Mouse (Mus musculus) cerebellum, adult 2 months (tissue): ENCODE data around the gene Cst11. TPM values are rescaled to one million over a fixed set of nuclear protein-coding genes. Genes with fewer than 3 reads are reported as not detected.

Experiments used
- DNase-seq, 2 experiments: peaks; one replicate each; pipeline ENCODE4 v3.0.0; 2021
- H3K27ac ChIP-seq: fragments of 200-500 bp; 2 replicates; pipeline ENCODE4 v1.5.1; 2012; ENCODE audit warnings: low read length, control low read depth, inconsistent platforms; ENCODE audit not compliant: insufficient read depth
- H3K27me3 ChIP-seq: fragments of 200-500 bp; 2 replicates; pipeline ENCODE4 v1.6.1; 2012; ENCODE audit warnings: inconsistent platforms, mild to moderate bottlenecking, low read length, moderate library complexity; ENCODE audit not compliant: control insufficient read depth, insufficient read depth
- H3K4me1 ChIP-seq: fragments of 200-500 bp; 2 replicates; pipeline ENCODE4 v1.6.1; 2011; ENCODE audit warnings: low read length; ENCODE audit not compliant: control insufficient read depth, insufficient read depth
- H3K4me3 ChIP-seq: fragments of 200-500 bp; replicated peaks from 2 replicates; pipeline ENCODE3; 2011; ENCODE audit warnings: mild to moderate bottlenecking, low read depth, low read length, control low read depth; ENCODE audit not compliant: insufficient read depth
- CTCF ChIP-seq: fragments of 200-500 bp; IDR thresholded peaks from 2 replicates; pipeline ENCODE4 v1.5.1; 2011; ENCODE audit warnings: low read depth, mild to moderate bottlenecking, control low read depth, low read length, moderate library complexity, borderline replicate concordance; ENCODE audit not compliant: insufficient read depth
- POLR2A ChIP-seq: fragments of 200-500 bp; IDR thresholded peaks from 2 replicates; pipeline ENCODE4 v1.6.1; 2011; ENCODE audit warnings: low read length, control low read depth, borderline replicate concordance; ENCODE audit not compliant: insufficient read depth
- WGBS: fragments of 180-500 bp; shearing (Covaris S2); methylation state at CpG from one replicate; pipeline ENCODE4 v1.1.7; 2018; 5-methylcytosine and 5-hydroxymethylcytosine counted together
- polyA plus RNA-seq: library from polyadenylated mRNA; depleted of rRNA; stranded (reverse); fragments of >200 nt; gene quantifications from 2 replicates; pipeline ENCODE4 v1.2.3, GENCODE M21; 2012

Cst11 gene
- polyA plus RNA-seq, 1 experiment, result not detected

DNA sequence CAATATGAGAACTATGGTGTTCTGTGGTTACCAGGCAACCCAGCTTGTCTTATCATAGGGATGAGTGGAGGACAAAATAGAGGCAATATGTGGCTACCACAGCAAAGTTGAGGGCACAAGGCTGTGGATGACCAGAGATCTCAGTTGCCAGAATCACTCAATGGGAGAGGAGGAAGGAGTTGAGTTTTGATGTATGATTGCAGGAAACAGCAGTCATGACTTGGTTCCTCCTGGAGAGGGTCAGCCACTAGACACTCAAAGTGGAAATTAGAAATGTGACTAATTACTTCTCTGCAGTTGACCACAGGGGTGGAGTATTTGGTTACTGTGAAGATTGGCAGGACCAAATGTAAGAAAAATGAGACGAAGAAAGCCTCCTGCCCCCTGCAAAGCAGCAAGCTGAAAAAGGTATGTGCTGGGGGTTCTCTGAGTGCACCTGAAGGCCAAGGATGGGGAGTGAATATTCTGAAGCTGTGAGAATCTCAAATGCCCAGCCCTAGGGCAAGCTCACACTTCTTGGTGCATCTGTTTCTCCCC lies 16.9 kb downstream of the Cst11 start:
- no peak for DNase-seq
- no peak overlapping the region for H3K4me3 ChIP-seq
- TF ChIP-seq CTCF (no peak), POLR2A (no peak)
- no peak overlapping the region for H3K27ac ChIP-seq
- no peaks in the 10 kb centered on the region for H3K4me1 ChIP-seq
- 45% methylated on average over 1 of the region's 1 CpGs for WGBS
- H3K27me3 ChIP-seq, result no peaks in the 10 kb centered on the region

GRCm38 (mm10) chr2:148751893-148752813 lies 19.1 kb downstream of the Cst11 start:
- H3K4me3 ChIP-seq, result peak overlapping the region; percentile 79
- no peaks in the 10 kb centered on the region for H3K27me3 ChIP-seq
- DNase-seq, result peak; percentile 74 to 80
- TF ChIP-seq POLR2A (no peak), CTCF (peak; percentile 51)
- H3K4me1 ChIP-seq, result no peaks in the 10 kb centered on the region
- 15% methylated on average over 15 of the region's 15 CpGs for WGBS
- no peak overlapping the region; the same call in 1 of the 2 replicates for H3K27ac ChIP-seq

GRCm38 (mm10) chr2:148750058-148750457 lies 21.2 kb downstream of the Cst11 start, which contains the start of gene Cstl1:
Gene Cstl1 (plus strand): TSS chr2:148750358.
- no peak for DNase-seq
- WGBS, result 85% methylated on average over 1 of the region's 1 CpGs
- H3K4me1 ChIP-seq, result no peaks in the 10 kb centered on the region
- no peak within 1 kb of the TSS for H3K4me3 ChIP-seq
- no peak within 1 kb of the TSS for H3K27ac ChIP-seq
- TF ChIP-seq CTCF, result no peak
- no peak for TF ChIP-seq POLR2A
- no peaks in the 10 kb centered on the region for H3K27me3 ChIP-seq

GRCm38 (mm10) chr2:148743846-148744407 lies 27.4 kb downstream of the Cst11 start:
- DNase-seq, result peak in 1 of 2 experiments; percentile 32
- TF ChIP-seq CTCF (no peak), POLR2A (no peak)
- H3K4me1 ChIP-seq, result peaks cover 11% of the 10 kb centered on the region; the same call in 1 of the 2 replicates
- H3K27me3 ChIP-seq, result no peaks in the 10 kb centered on the region
- no peak overlapping the region for H3K4me3 ChIP-seq
- H3K27ac ChIP-seq, result peak overlapping the region; percentile 68
- WGBS, result 52% methylated on average over 3 of the region's 3 CpGs

GRCm38 (mm10) chr2:148743001-148743400 lies 28.3 kb downstream of the Cst11 start:
- Histone ChIP-seq H3K4me3 (no peak overlapping the region), H3K27ac (peak overlapping the region; percentile 42), H3K27me3 (no peaks in the 10 kb centered on the region), H3K4me1 (peaks cover 11% of the 10 kb centered on the region; the same call in 1 of the 2 replicates)
- peak; percentile 93 to 96 for DNase-seq
- WGBS, result 4% methylated on average over 3 of the region's 3 CpGs
- TF ChIP-seq CTCF (no peak), POLR2A (no peak)

- WGBS, result 5% methylated on average over 18 of the region's 18 CpGs
These were observed 38.8 kb downstream of the Cst11 start, which contains the start of gene Napb for GRCm38 (mm10) chr2:148732327-148733000. Gene Napb (minus strand): TSS chr2:148732467.

GRCm38 (mm10) chr2:148731614-148732326 lies 39.5 kb downstream of the Cst11 start:
- DNase-seq, result peak; percentile 70 to 71

More at GRCm38 (mm10) chr2:148732327-148733000, 38.8 kb downstream of the Cst11 start, which contains the start of gene Napb:
- no peaks in the 10 kb centered on the region for H3K27me3 ChIP-seq
- no peak for TF ChIP-seq CTCF
- TF ChIP-seq POLR2A, result peak; percentile 100
- H3K27ac ChIP-seq, result peak within 1 kb of the TSS; percentile 32
- peak; percentile 96 to 99 for DNase-seq
- peak within 1 kb of the TSS; percentile 62 for H3K4me3 ChIP-seq
- peaks cover 8% of the 10 kb centered on the region; the same call in 1 of the 2 replicates for H3K4me1 ChIP-seq

More at GRCm38 (mm10) chr2:148731614-148732326, 39.5 kb downstream of the Cst11 start:
- Histone ChIP-seq H3K27ac (peak overlapping the region; percentile 32), H3K4me3 (peak overlapping the region; percentile 62), H3K27me3 (no peaks in the 10 kb centered on the region), H3K4me1 (peaks cover 8% of the 10 kb centered on the region; the same call in 1 of the 2 replicates)
- under 1% methylated on average over 35 of the region's 35 CpGs for WGBS
- TF ChIP-seq CTCF, result no peak
- TF ChIP-seq POLR2A, result no peak
